Mouse (Mus musculus) lung, adult 2 months (tissue): ENCODE measurements at regions not wholly inside any gene's neighbourhood (a gene's known extent, or its start where the extent isn't known, plus 50 kb on each side); places are given as distances from the start of the nearest gene placed in this dataset.

Source experiments
- DNase-seq: peaks from one replicate; pipeline ENCODE4 v3.0.0; 2022
- H3K4me1 ChIP-seq: fragments of 200-500 bp; 2 replicates; pipeline ENCODE4 v1.6.1; 2011; ENCODE audit warnings: low read length; ENCODE audit not compliant: control insufficient read depth, insufficient read depth
- H3K4me3 ChIP-seq: fragments of 200-500 bp; replicated peaks from 2 replicates; pipeline ENCODE3; 2011; ENCODE audit warnings: low read depth, mild to moderate bottlenecking, control low read depth, low read length; ENCODE audit errors: extremely low read depth
- CTCF ChIP-seq: fragments of 200-500 bp; IDR thresholded peaks from 2 replicates; pipeline ENCODE4 v1.5.1; 2011; ENCODE audit warnings: mild to moderate bottlenecking, low read length, control low read depth; ENCODE audit not compliant: insufficient read depth
- POLR2A ChIP-seq: fragments of 200-500 bp; IDR thresholded peaks from 2 replicates; pipeline ENCODE4 v1.6.1; 2011; ENCODE audit warnings: low read depth, mild to moderate bottlenecking, control low read depth, low read length, borderline replicate concordance; ENCODE audit errors: extremely low read depth
- WGBS: fragments of 180-500 bp; shearing (Covaris S2); methylation state at CpG from one replicate; pipeline ENCODE4 v1.1.7; 2018; 5-methylcytosine and 5-hydroxymethylcytosine counted together

DNA sequence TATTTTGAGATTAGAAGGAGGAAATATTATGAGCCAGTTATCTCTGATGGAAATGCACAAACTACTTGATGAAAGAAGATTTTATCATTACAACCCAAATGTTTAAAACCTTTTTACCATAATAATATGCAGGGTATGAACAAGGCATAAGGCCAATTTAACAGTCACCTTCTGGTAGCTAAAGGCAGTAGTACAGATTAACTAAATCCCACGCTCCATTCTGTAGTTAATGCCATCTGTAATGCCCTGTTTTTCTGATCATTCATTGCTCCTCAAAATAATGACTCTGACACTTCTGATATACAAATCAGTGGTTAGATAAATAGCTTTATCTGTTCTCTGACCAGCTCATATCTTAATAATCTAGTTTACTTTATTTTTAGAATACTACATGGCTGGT lies 987.8 kb downstream of the Pcdh7 start:
- no peak for TF ChIP-seq CTCF
- TF ChIP-seq POLR2A = no peak
- Histone ChIP-seq H3K4me3 (no peak overlapping the region), H3K4me1 (no peaks in the 10 kb centered on the region)
- 82% methylated on average over 1 of the region's 1 CpGs for WGBS
- DNase-seq = no peak

DNA sequence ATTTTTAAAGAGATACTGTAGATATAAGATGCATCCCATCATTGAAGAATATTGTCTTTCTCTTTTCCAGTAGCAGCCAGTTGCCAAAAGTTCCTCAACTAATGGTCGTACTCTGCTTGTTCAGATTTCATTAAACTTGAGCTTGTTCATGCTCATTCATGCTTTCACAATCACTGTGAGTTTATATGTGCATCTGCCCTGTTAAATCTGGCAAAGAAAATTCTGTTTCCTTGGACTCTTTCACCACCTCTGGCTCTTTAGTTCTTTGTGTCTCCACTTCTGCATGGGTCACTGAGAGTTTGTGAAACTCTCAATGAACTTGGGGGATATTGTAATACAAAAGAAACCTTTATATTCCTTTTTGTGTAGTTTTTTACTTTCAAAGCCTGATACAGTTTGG lies 994.6 kb downstream of the Pcdh7 start:
- 65% methylated on average over 1 of the region's 1 CpGs for WGBS
- no peaks in the 10 kb centered on the region for H3K4me1 ChIP-seq
- TF ChIP-seq POLR2A (no peak), CTCF (no peak)
- no peak overlapping the region for H3K4me3 ChIP-seq
- no peak for DNase-seq

DNA sequence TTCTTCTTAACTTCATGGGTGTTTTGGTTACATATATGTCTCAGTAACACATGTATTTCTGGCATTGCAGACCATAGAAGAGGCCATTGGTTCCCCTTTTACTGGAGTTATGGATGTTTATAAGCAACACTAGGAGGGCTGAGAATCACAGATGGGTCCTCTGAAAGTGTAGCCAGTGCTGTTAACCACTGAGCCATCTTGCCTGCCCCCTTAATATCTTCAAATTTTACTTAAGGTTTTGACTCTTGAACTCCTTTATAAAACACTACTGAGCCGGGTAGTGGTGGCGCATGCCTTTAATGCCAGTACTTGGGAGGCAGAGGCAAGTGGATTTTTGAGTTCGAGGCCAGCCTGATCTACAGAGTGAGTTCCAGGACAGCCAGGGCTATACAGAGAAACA lies 1015.6 kb downstream of the Pcdh7 start:
- Histone ChIP-seq H3K4me1 (no peaks in the 10 kb centered on the region), H3K4me3 (no peak overlapping the region)
- no peak for DNase-seq
- 97% methylated on average over 3 of the region's 3 CpGs for WGBS
- TF ChIP-seq CTCF = no peak
- TF ChIP-seq POLR2A = no peak

DNA sequence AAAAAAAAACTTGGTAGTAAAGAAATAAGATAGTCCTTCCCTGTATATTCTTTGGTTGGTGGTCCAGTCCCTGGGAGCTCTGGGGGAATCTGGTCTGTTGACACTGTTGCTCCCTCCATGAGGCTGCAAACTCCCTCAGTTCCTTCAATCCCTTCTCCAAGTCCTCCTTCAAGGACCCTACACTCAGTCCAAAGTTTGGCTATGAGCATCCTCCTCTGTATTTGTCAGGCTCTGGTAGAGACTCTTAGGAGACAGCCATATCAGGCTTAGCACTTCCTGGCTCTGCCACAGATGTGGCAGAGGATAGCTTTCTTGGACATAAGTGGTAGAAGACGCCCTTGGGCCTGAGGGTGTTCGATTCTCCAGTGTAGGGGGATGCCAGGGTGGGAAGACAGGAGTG lies 1016.2 kb downstream of the Pcdh7 start:
- no peak for TF ChIP-seq POLR2A
- TF ChIP-seq CTCF = no peak
- H3K4me1 ChIP-seq = no peaks in the 10 kb centered on the region
- DNase-seq = no peak
- H3K4me3 ChIP-seq = no peak overlapping the region
- 78% methylated on average over 2 of the region's 2 CpGs for WGBS

DNA sequence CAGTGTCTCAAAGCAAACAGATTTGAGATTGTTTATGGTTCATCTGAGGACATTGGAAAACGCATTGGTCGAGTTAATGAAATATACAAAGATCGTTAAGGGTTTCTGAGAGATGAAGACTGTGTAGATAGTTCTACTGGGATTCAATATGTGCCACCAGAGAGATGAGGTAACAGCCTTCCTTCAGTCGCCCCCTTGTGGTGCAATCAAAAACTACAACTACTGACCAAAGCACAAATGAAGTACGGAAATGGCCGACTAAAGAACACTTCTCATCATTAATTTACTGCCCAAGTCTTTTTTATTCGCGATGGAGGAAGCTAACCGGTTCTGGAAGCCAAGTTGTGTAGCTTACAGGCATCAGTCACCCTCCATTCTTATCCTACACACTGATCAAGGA lies 1018.8 kb downstream of the Pcdh7 start:
- Histone ChIP-seq H3K4me3 (no peak overlapping the region), H3K4me1 (no peaks in the 10 kb centered on the region)
- TF ChIP-seq CTCF = peak; percentile 15; the same call in 1 of the 2 replicates
- no peak for TF ChIP-seq POLR2A
- 46% methylated on average over 9 of the region's 9 CpGs for WGBS
- DNase-seq = no peak

DNA sequence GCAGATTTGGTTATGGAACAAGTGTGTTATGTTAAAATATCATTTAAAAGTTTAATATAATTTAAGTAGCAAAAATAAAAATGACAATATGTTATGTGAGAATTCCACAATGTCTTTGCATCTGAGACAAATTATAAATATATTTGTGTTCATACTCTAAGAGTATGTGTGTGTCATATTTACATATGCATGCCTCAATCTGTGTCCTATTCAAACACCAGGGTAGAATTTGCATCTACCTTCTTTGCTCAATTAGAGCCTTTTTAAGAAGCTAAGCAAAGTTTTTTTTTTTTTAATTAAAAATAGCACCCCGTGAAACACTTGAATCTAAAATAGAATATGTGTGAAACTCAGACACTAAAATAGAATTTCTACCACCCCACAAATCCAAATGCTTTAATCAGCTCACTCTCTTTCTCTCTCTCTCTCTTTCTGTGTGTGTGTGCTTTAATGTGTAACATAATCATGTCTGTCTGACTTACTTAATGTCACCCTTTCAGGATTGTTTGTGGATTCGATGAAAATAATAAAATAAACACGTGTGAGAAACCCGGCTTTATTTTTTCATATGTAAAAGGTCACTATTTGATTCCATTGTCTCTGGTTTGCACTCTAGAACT lies 1019.6 kb downstream of the Pcdh7 start:
- no peak for TF ChIP-seq POLR2A
- no peak for TF ChIP-seq CTCF
- no peak for DNase-seq
- Histone ChIP-seq H3K4me3 (no peak overlapping the region), H3K4me1 (no peaks in the 10 kb centered on the region)
- WGBS = 68% methylated on average over 4 of the region's 4 CpGs

DNA sequence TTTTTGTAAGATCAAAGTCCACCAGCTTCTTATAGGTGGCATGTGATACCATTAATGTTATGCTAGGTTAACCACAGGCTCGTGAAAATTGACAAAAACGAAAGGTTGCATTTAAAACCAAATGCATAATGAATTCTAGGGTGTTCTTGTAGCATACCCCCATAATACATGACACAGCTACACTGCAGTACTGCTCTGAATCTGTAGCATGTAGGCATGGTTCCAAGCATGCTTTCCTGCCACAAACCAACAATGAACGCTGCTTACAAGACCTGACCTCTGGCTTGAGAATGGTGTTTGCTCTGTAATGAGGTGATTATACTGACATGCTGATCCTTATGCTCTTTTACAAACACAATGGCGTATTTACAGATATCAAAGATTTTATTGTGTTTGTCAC lies 1020.3 kb downstream of the Pcdh7 start:
- Histone ChIP-seq H3K4me3 (no peak overlapping the region), H3K4me1 (no peaks in the 10 kb centered on the region)
- no peak for DNase-seq
- WGBS = 60% methylated on average over 4 of the region's 4 CpGs
- no peak for TF ChIP-seq CTCF
- TF ChIP-seq POLR2A = no peak

DNA sequence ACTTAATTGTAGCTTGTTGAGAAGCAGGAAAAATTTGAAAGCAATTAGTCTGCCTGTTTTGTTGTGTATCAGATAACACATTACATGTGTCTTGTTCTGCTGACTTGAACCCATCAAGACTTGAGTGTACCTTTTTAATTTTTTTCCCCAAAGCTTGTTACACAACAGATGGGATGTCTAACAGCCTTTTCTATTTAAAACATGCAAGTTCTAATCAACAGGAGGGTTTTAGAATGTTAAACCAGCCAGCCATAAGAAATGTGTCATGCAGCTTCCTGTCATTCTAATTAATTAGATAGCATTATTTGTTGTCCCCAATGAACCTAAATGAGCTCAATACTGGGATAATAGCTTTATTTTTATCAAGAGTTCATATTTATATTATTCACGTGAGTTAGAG lies 1023.0 kb downstream of the Pcdh7 start:
- TF ChIP-seq POLR2A (no peak), CTCF (no peak)
- 46% methylated on average over 1 of the region's 1 CpGs for whole genome bisulfite sequencing
- no peak for DNase-seq
- Histone ChIP-seq H3K4me1 (no peaks in the 10 kb centered on the region), H3K4me3 (no peak overlapping the region)

DNA sequence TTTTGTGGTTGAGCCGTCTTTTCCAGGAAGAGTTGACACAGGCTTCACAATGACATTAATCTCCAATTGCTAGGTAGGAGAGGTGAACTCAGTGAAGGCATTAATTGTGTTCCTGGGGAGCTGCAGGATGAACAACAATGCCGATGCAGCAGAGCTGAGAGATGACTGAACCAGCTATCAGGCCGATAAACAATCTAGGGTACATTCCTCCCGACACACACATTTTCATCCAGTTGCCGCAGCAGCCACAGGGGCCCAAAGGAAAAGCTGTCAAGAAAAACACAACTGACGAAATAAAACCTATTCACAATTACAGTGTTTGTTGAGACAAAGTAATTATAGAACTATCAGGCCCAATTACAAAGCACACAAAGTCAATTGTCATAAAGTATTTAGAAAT lies 1029.9 kb downstream of the Pcdh7 start:
- H3K4me3 ChIP-seq = no peak overlapping the region
- 25% methylated on average over 6 of the region's 6 CpGs for WGBS
- no peak for TF ChIP-seq POLR2A
- TF ChIP-seq CTCF = no peak

DNA sequence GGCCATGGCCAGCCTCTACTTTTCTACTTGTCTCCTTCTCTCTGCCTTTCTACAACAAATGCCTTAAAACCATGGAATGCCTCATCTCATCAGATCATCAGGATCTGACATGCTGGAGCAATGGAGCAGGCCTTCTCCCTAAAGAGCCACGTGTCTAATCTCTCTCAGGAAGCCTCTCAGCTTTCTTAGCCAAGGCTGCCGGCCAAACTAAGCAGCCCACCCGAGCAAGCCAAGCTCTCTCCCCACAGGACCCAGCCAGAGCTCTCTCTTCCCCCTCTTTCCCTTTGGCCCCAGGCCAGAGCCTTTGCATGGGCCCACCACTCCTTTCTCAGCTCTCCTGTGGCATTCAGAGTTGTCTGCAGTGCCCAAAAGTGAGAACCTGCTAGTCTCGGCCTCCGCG lies 1034.0 kb downstream of the Pcdh7 start:
- Histone ChIP-seq H3K4me1 (no peaks in the 10 kb centered on the region), H3K4me3 (no peak overlapping the region)
- TF ChIP-seq CTCF = no peak
- TF ChIP-seq POLR2A = no peak
- DNase-seq = no peak
- 69% methylated on average over 6 of the region's 6 CpGs for WGBS

More for the DNA sequence above, 1029.9 kb downstream of the Pcdh7 start:
- no peaks in the 10 kb centered on the region for H3K4me1 ChIP-seq
- no peak for DNase-seq
